Mouse (Mus musculus): ENCODE results near the gene Gm9837.

- TF ChIP-seq CTCF (IDR thresholded peaks at IDR 0.05; ENCODE audit: borderline replicate concordance, insufficient read depth, low read length) (no peak), POLR2A (IDR thresholded peaks at IDR 0.05; ENCODE audit: low read depth, low read length) (no peak)
Measured at GRCm38 (mm10) chr11:53477833-53478232, 7.6 kb upstream of the Gm9837 start.
